Mouse (Mus musculus) retina, postnatal 1 day (tissue): ENCODE measurements around the gene Spata31d1b.

ENCODE experiments used
- DNase-seq: peaks from one replicate; pipeline ENCODE4 v3.0.0-alpha.2; 2012

The Spata31d1b gene

DNA sequence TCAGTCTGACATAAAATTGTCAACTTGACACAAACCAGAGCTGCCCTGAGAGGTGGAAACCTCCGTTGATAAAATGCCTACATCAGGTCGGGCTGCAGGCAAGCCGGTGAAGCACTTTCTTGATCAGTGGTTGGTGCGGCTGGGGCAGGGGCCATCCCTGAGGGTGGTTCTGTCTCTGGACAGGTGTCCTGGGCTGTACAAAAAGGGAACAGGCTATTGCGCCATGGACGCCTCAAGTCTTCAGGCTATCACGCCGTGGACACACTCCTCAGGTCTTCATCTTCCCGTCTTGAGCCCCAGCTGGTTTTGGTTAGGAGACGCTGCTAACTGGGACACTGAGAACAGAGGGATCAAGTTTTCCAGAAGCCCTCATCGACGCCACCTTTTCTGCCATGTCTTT is 38.2 kb downstream of the Spata31d1b start:
- DNase-seq, result no peak

- DNase-seq, result no peak
Measured at GRCm38 (mm10) chr13:59756906-59757305, 44.8 kb downstream of the Spata31d1b start.

DNA sequence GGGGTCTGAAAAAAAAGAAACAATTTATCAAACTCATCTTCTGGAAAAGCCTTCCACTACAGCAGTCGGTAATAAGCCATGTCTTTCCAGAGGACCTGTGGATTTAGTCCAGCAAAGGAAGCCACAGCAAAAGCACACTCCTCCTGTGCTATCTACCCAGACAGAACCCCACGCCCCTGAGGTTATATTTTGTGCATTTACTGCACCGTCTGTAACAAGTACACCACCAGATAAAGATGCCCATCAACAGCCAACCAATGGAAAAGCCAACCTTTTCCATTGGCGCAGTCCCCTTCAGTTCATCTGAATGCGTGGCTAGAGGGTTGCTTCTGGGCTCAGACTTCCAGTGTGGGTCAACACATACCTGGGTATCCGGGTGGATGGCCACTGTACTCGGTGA is 50.7 kb downstream of the Spata31d1b start:
- no peak for DNase-seq

GRCm38 (mm10) chr13:59766786-59767515 is 54.9 kb downstream of the Spata31d1b start:
- DNase-seq, result no peak

DNA sequence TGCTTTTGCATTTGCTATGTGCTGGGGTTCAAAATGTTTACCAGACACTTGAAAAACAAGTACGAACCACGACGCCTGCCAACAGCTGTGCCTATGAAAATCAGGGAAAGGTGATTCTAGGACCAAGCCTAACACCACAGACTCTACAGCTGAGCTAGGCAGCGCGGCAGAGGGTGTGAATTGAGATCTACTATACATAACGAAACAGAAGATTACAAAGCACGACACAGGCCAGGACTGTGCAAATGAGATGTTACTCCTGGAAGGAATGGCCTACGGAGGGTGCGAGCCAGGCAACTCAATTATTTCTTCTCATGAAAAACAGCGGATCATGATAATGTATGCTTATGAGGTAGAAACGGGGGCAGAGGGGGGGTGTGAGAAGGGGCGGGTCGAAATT is 56.4 kb downstream of the Spata31d1b start:
- DNase-seq, result no peak
